Mouse (Mus musculus): ENCODE results near the gene Nxnl2. TPM values are rescaled to one million over a fixed set of nuclear protein-coding genes. Genes with fewer than 3 reads are reported as not detected.

The Nxnl2 gene
- not detected in 2 replicates for polyA plus RNA-seq (2011; ENCODE audit: insufficient read depth, insufficient read length, low replicate concordance, missing spikeins)

DNA sequence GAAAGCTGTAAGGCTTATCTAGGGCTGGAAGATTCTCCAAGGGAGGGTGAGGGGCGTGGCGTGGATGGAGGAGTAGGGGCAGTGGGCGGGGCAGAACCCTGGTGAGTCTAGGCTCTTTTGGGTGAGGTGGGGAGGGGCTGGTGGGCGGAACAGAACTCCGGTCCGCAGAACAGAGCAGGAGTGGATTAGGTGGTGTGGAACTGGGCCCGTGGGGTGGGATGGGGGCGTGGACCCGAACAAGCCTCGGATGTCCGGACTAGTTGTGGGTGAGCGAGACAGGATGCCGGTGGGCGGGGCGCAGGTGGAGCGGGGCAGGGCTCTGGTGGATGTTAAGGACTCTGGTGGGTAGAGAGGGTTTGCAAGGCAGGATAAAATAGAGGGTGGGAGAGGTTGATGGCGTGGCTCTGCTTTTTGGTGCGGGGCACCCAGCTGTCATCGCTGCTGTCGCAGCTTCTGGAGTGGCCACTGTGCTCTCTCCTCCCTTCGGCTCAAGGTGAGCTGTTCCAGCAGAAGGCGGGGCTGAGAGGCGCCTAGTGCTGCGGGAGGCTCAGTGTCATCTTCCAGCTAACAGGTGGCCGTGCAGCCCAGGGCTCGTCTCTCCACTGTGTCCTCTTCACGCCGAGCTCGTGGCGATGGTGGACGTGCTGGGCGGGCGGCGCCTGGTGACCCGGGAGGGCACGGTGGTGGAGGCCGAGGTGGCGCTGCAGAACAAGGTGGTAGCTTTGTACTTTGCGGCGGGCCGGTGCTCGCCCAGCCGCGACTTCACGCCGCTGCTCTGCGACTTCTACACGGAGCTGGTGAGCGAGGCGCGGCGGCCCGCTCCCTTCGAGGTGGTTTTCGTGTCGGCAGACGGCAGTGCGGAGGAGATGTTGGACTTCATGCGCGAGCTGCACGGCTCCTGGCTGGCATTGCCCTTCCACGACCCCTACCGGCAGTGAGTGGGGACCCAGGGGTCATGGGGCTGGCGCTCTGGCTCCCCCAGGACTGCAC is at the start of gene Nxnl2:
Nxnl2 (plus strand) TSS at position 332 of the 990 bp plus-strand sequence.
- TF ChIP-seq CTCF (IDR thresholded peaks at IDR 0.05; ENCODE audit: control insufficient read depth, insufficient read depth, low read length) (peak; percentile 65), POLR2A (IDR thresholded peaks at IDR 0.05; ENCODE audit: borderline replicate concordance, control insufficient read depth, low read depth, low read length) (no peak)
- 1% methylated on average over 64 of the region's 64 CpGs for WGBS
- Histone ChIP-seq H3K4me1 (ENCODE audit: control insufficient read depth, insufficient read depth, low read length) (no peaks in the 10 kb centered on the region; the same call in 1 of the 2 replicates), H3K4me3 (replicated peaks; ENCODE audit: control insufficient read depth, low read depth, low read length) (peak within 1 kb of the TSS; percentile 56), H3K27ac (ENCODE audit: control insufficient read depth, insufficient read depth, low read depth, low read length, poor library complexity) (peak within 1 kb of the TSS; percentile 35; the same call in 1 of the 2 replicates)

- Histone ChIP-seq H3K27ac (ENCODE audit: control insufficient read depth, insufficient read depth, low read depth, low read length, poor library complexity) (no peak overlapping the region), H3K4me1 (ENCODE audit: control insufficient read depth, insufficient read depth, low read length) (no peaks in the 10 kb centered on the region; the same call in 1 of the 2 replicates), H3K4me3 (replicated peaks; ENCODE audit: control insufficient read depth, low read depth, low read length) (no peak overlapping the region)
- WGBS: 41% methylated on average over 1 of the region's 1 CpGs
- TF ChIP-seq POLR2A (IDR thresholded peaks at IDR 0.05; ENCODE audit: borderline replicate concordance, control insufficient read depth, low read depth, low read length): no peak
- TF ChIP-seq CTCF (IDR thresholded peaks at IDR 0.05; ENCODE audit: control insufficient read depth, insufficient read depth, low read length): no peak
These were observed 48.9 kb upstream of the Nxnl2 start for GRCm38 (mm10) chr13:51121966-51122365.

DNA sequence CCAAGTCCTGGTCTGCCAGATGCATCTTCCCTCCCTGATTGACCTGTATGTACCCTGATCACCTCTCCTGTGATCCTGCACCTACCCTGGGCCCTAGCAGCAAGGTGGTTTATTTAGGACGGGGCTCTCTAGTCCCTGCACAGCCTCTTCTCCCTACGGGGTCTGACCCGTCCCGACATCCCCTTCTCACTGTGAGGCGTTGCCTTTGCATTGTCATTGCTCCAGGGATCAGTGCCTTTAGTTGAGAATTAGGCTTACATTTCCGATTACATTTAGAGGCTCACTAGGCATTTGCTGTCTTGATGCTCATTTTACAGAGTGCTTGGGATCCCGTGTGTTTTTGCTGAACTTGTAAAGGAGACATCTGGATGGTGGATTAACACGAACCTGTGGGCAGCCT is 48.1 kb upstream of the Nxnl2 start:
- no peaks in the 10 kb centered on the region; the same call in 1 of the 2 replicates for H3K4me1 ChIP-seq (ENCODE audit: control insufficient read depth, insufficient read depth, low read length)
- WGBS: 83% methylated on average over 8 of the region's 8 CpGs
- H3K4me3 ChIP-seq (replicated peaks; ENCODE audit: control insufficient read depth, low read depth, low read length): no peak overlapping the region
- no peak overlapping the region for H3K27ac ChIP-seq (ENCODE audit: control insufficient read depth, insufficient read depth, low read depth, low read length, poor library complexity)
- no peak for TF ChIP-seq POLR2A (IDR thresholded peaks at IDR 0.05; ENCODE audit: borderline replicate concordance, control insufficient read depth, low read depth, low read length)
- no peak for TF ChIP-seq CTCF (IDR thresholded peaks at IDR 0.05; ENCODE audit: control insufficient read depth, insufficient read depth, low read length)

- Histone ChIP-seq H3K4me1 (ENCODE audit: control insufficient read depth, insufficient read depth, low read length) (no peaks in the 10 kb centered on the region; the same call in 1 of the 2 replicates), H3K4me3 (replicated peaks; ENCODE audit: control insufficient read depth, low read depth, low read length) (no peak overlapping the region), H3K27ac (ENCODE audit: control insufficient read depth, insufficient read depth, low read depth, low read length, poor library complexity) (no peak overlapping the region)
- TF ChIP-seq POLR2A (IDR thresholded peaks at IDR 0.05; ENCODE audit: borderline replicate concordance, control insufficient read depth, low read depth, low read length) (no peak), CTCF (IDR thresholded peaks at IDR 0.05; ENCODE audit: control insufficient read depth, insufficient read depth, low read length) (no peak)
- 62% methylated on average over 8 of the region's 8 CpGs for WGBS
These were observed 45.5 kb upstream of the Nxnl2 start for GRCm38 (mm10) chr13:51125357-51125756.

GRCm38 (mm10) chr13:51127906-51128305 is 42.9 kb upstream of the Nxnl2 start:
- TF ChIP-seq POLR2A (IDR thresholded peaks at IDR 0.05; ENCODE audit: borderline replicate concordance, control insufficient read depth, low read depth, low read length) (no peak), CTCF (IDR thresholded peaks at IDR 0.05; ENCODE audit: control insufficient read depth, insufficient read depth, low read length) (no peak)
- whole genome bisulfite sequencing: 8% methylated on average over 2 of the region's 2 CpGs
- no peaks in the 10 kb centered on the region; the same call in 1 of the 2 replicates for H3K4me1 ChIP-seq (ENCODE audit: control insufficient read depth, insufficient read depth, low read length)
- H3K27ac ChIP-seq (ENCODE audit: control insufficient read depth, insufficient read depth, low read depth, low read length, poor library complexity): no peak overlapping the region
- no peak overlapping the region for H3K4me3 ChIP-seq (replicated peaks; ENCODE audit: control insufficient read depth, low read depth, low read length)

- Histone ChIP-seq H3K4me3 (replicated peaks; ENCODE audit: control insufficient read depth, low read depth, low read length) (no peak overlapping the region), H3K27ac (ENCODE audit: control insufficient read depth, insufficient read depth, low read depth, low read length, poor library complexity) (no peak overlapping the region), H3K4me1 (ENCODE audit: control insufficient read depth, insufficient read depth, low read length) (no peaks in the 10 kb centered on the region; the same call in 1 of the 2 replicates)
- no peak for TF ChIP-seq CTCF (IDR thresholded peaks at IDR 0.05; ENCODE audit: control insufficient read depth, insufficient read depth, low read length)
- no peak for TF ChIP-seq POLR2A (IDR thresholded peaks at IDR 0.05; ENCODE audit: borderline replicate concordance, control insufficient read depth, low read depth, low read length)
- WGBS: 84% methylated on average over 7 of the region's 7 CpGs
These were observed 42.4 kb upstream of the Nxnl2 start for GRCm38 (mm10) chr13:51128417-51128816.

- TF ChIP-seq CTCF (IDR thresholded peaks at IDR 0.05; ENCODE audit: control insufficient read depth, insufficient read depth, low read length) (no peak), POLR2A (IDR thresholded peaks at IDR 0.05; ENCODE audit: borderline replicate concordance, control insufficient read depth, low read depth, low read length) (no peak)
- WGBS: 72% methylated on average over 10 of the region's 10 CpGs
- H3K4me1 ChIP-seq (ENCODE audit: control insufficient read depth, insufficient read depth, low read length): no peaks in the 10 kb centered on the region
- no peak overlapping the region for H3K27ac ChIP-seq (ENCODE audit: control insufficient read depth, insufficient read depth, low read depth, low read length, poor library complexity)
- H3K4me3 ChIP-seq (replicated peaks; ENCODE audit: control insufficient read depth, low read depth, low read length): no peak overlapping the region
These were observed 39.6 kb upstream of the Nxnl2 start for GRCm38 (mm10) chr13:51131179-51131578.

- WGBS: 24% methylated on average over 4 of the region's 4 CpGs
- no peak overlapping the region for H3K27ac ChIP-seq (ENCODE audit: control insufficient read depth, insufficient read depth, low read depth, low read length, poor library complexity)
These were observed 34.5 kb upstream of the Nxnl2 start for GRCm38 (mm10) chr13:51136315-51136714.

More at GRCm38 (mm10) chr13:51136315-51136714, 34.5 kb upstream of the Nxnl2 start:
- TF ChIP-seq POLR2A (IDR thresholded peaks at IDR 0.05; ENCODE audit: borderline replicate concordance, control insufficient read depth, low read depth, low read length): no peak
- H3K4me1 ChIP-seq (ENCODE audit: control insufficient read depth, insufficient read depth, low read length): peaks cover 4% of the 10 kb centered on the region; the same call in 1 of the 2 replicates
- no peak overlapping the region for H3K4me3 ChIP-seq (replicated peaks; ENCODE audit: control insufficient read depth, low read depth, low read length)

Measured in bone marrow, adult 2 months (tissue).